Mouse (Mus musculus) liver, adult (tissue): ENCODE measurements at regions not wholly inside any gene's neighbourhood (a gene's known extent, or its start where the extent isn't known, plus 50 kb on each side); places are given as distances from the start of the nearest gene placed in this dataset.

Experiments
- GATA4 ChIP-seq: IDR thresholded peaks from 2 replicates; pipeline ENCODE4 v1.6.1; 2014; ENCODE audit warnings: mild to moderate bottlenecking, low read length; ENCODE audit not compliant: insufficient replicate concordance

DNA sequence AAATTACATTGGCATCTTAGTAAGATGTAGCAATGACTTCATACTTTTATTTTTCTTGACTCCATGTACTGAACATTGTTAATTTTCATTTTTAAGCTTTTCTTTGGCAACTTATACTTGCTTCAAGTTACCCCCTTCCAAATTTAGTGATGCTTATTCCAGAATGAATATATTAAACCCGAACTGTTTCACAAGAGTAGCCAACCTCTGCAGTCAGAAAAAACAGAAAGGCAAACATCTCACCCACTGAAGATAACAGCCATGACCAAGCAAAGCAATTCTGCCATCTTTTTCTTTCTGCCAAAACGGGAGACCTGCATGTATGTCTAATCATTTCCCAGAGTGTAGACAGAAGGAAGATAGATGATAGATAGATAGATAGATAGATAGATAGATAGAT, 72.0 kb upstream of the Gm4301 start:
- TF ChIP-seq GATA4 = no peak

GRCm38 (mm10) chr10:100264066-100264465, 71.4 kb upstream of the Gm4301 start:
- TF ChIP-seq GATA4 = no peak

DNA sequence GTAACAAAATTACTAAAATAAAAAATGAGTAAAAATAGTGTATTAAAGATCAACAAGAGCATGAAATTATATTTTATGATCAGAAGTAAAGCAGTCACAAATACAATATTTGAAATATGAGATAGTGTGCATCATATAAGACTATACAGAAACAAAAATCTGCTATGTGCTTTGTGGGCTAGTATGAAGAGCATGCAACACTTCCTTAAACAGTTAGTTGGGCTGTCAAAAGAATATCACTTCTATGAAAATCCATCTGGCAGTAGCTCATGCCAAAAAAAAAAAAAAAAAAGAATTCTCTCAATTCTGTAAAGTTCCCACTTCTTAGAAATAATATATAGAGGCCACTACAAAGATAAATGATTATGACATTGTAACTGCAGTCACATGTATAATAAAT, 53.0 kb upstream of the Gm4301 start:
- no peak for TF ChIP-seq GATA4
